Mouse (Mus musculus) retina, postnatal 7 days (tissue): ENCODE measurements around the gene Pip4p1.
"Not testable (repeated sequence)": the region's sequence is repeated elsewhere in the genome, so short reads cannot be mapped to it uniquely, and the experiment has no call there.

Experiments
- DNase-seq: peaks from one replicate; pipeline ENCODE4 v3.0.0-alpha.2; 2012; ENCODE audit warnings: low read depth, low spot score

Pip4p1 gene

GRCm38 (mm10) chr14:50930754-50931492 is at the start of gene Pip4p1, which contains the start of gene Pnp:
TSS of gene Pip4p1 (minus strand) at chr14:50930856.
TSS of gene Pnp (plus strand) at chr14:50931082.
- DNase-seq: peak; percentile 98

- DNase-seq: no peak
Observed at GRCm38 (mm10) chr14:50979631-50980030, 49.0 kb upstream of the Pip4p1 start.

- not testable (repeated sequence) for DNase-seq
Observed at GRCm38 (mm10) chr14:50978451-50978850, 47.8 kb upstream of the Pip4p1 start.

- no peak for DNase-seq
Observed at GRCm38 (mm10) chr14:50976674-50977073, 46.0 kb upstream of the Pip4p1 start.

GRCm38 (mm10) chr14:50975001-50975400 is 44.3 kb upstream of the Pip4p1 start:
- DNase-seq: no peak

- no peak for DNase-seq
Observed at GRCm38 (mm10) chr14:50973700-50974099, 43.0 kb upstream of the Pip4p1 start.

GRCm38 (mm10) chr14:50973054-50973453 is 42.4 kb upstream of the Pip4p1 start:
- DNase-seq: not testable (repeated sequence)

- no peak for DNase-seq
Observed at GRCm38 (mm10) chr14:50970822-50971221, 40.2 kb upstream of the Pip4p1 start.

- no peak for DNase-seq
Observed at GRCm38 (mm10) chr14:50969558-50970544, 39.2 kb upstream of the Pip4p1 start.

GRCm38 (mm10) chr14:50969041-50969440 is 38.4 kb upstream of the Pip4p1 start:
- no peak for DNase-seq

GRCm38 (mm10) chr14:50968216-50968980 is 37.7 kb upstream of the Pip4p1 start:
- DNase-seq: no peak

GRCm38 (mm10) chr14:50958289-50958995 is 27.8 kb upstream of the Pip4p1 start:
- not testable (repeated sequence) for DNase-seq

- not testable (repeated sequence) for DNase-seq
Observed at GRCm38 (mm10) chr14:50957146-50957545, 26.5 kb upstream of the Pip4p1 start.

- not testable (repeated sequence) for DNase-seq
Observed at GRCm38 (mm10) chr14:50956724-50957123, 26.1 kb upstream of the Pip4p1 start.

- not testable (repeated sequence) for DNase-seq
Observed at GRCm38 (mm10) chr14:50955942-50956508, 25.4 kb upstream of the Pip4p1 start, which contains the start of gene Pnp2. TSS of gene Pnp2 (plus strand) at chr14:50955992.

- DNase-seq: no peak
Observed at GRCm38 (mm10) chr14:50955487-50955886, 24.8 kb upstream of the Pip4p1 start.

GRCm38 (mm10) chr14:50945526-50945925 is 14.9 kb upstream of the Pip4p1 start:
- not testable (repeated sequence) for DNase-seq

- not testable (repeated sequence) for DNase-seq
Observed at GRCm38 (mm10) chr14:50945081-50945480, 14.4 kb upstream of the Pip4p1 start.

- peak; percentile 25 for DNase-seq
Observed at GRCm38 (mm10) chr14:50944668-50945033, 14.0 kb upstream of the Pip4p1 start.

GRCm38 (mm10) chr14:50943932-50944667 is 13.4 kb upstream of the Pip4p1 start, which contains the start of gene Gm49342:
TSS of gene Gm49342 (plus strand) at chr14:50944517.
- peak; percentile 77 for DNase-seq
